Mouse (Mus musculus): ENCODE measurements around the gene Gm4353. TPM values are rescaled to one million over a fixed set of nuclear protein-coding genes. Genes with fewer than 3 reads are reported as not detected.

Gm4353 gene
- total RNA-seq, 1 experiment from 2014 or later: 0.60 TPM

Other genes starting within 250 kb of the Gm4353 start
- gene Sox6, start 45.8 kb downstream of the Gm4353 start, total RNA-seq (2017): 7.3 and 10.1 TPM in 2 replicates
- gene 1110004F10Rik, start 45.2 kb downstream of the Gm4353 start, total RNA-seq (2017): 281 and 347 TPM in 2 replicates
- 2.4 and 7.0 TPM in 2 replicates for gene Plekha7, start 223.7 kb upstream of the Gm4353 start, total RNA-seq (2017)
- 3,931 and 4,423 TPM in 2 replicates for gene Rps13, start 249.6 kb upstream of the Gm4353 start, total RNA-seq (2017)

Data from hematopoietic stem cell, adult 5-6 weeks (primary cell).